Mouse (Mus musculus) lung, postnatal 0 days (tissue): Measurements from ENCODE around the gene Nexn. TPM values are rescaled to one million over a fixed set of nuclear protein-coding genes. Genes with fewer than 3 reads are reported as not detected.

Experiments used
- ATAC-seq: fragments of 200-750 bp; cut with Nextera tagmentation; 2 replicates; pipeline ENCODE4 v1.8.0; 2017; ENCODE audit warnings: moderate library complexity
- DNase-seq: peaks from one replicate; pipeline ENCODE4 v3.0.0-alpha.2; 2016; ENCODE audit warnings: low spot score
- H3K27ac ChIP-seq: fragments of 300-500 bp; sonication (generic); 2 replicates; pipeline ENCODE4 v1.5.1; 2014; ENCODE audit warnings: antibody characterized with exemption, mild to moderate bottlenecking, low read length, mixed read lengths
- H3K27me3 ChIP-seq: fragments of 300-500 bp; sonication (generic); replicated peaks from 2 replicates; pipeline ENCODE4 v1.6.1; 2014; ENCODE audit warnings: low read length, mixed read lengths; ENCODE audit not compliant: insufficient read depth
- H3K36me3 ChIP-seq: fragments of 300-500 bp; sonication (generic); 2 replicates; pipeline ENCODE4 v1.6.1; 2014; ENCODE audit warnings: low read length, mixed read lengths; ENCODE audit not compliant: insufficient read depth
- H3K4me1 ChIP-seq: fragments of 300-500 bp; sonication (generic); 2 replicates; pipeline ENCODE4 v1.6.1; 2014; ENCODE audit warnings: antibody characterized with exemption, low read depth, low read length, mixed read lengths; ENCODE audit not compliant: insufficient read depth
- H3K4me2 ChIP-seq: fragments of 300-500 bp; sonication (generic); replicated peaks from 2 replicates; pipeline ENCODE4 v1.6.1; 2014; ENCODE audit warnings: low read depth, mild to moderate bottlenecking, low read length, moderate library complexity, mixed read lengths
- H3K4me3 ChIP-seq: fragments of 300-500 bp; sonication (generic); 2 replicates; pipeline ENCODE4 v1.5.1; 2014; ENCODE audit warnings: low read depth, low read length
- H3K9ac ChIP-seq: fragments of 300-500 bp; sonication (generic); replicated peaks from 2 replicates; pipeline ENCODE4 v1.6.1; 2014; ENCODE audit warnings: low read depth, mild to moderate bottlenecking
- H3K9me3 ChIP-seq: fragments of 300-500 bp; sonication (generic); 2 replicates; pipeline ENCODE4 v1.6.1; 2016; ENCODE audit warnings: low read length, mixed read lengths
- CTCF ChIP-seq: IDR thresholded peaks from 2 replicates; pipeline ENCODE4 v1.5.1; 2016; ENCODE audit warnings: antibody characterized with exemption, mild to moderate bottlenecking
- EP300 ChIP-seq: IDR thresholded peaks from 2 replicates; pipeline ENCODE4 v1.6.1; 2016; ENCODE audit warnings: antibody characterized with exemption, mild to moderate bottlenecking, control low read depth
- WGBS: fragments of 180-500 bp; shearing (Covaris S2); extraction: QIAGEN DNeasy Blood & Tissue Kit; methylation state at CpG from one replicate; pipeline ENCODE4 v1.1.7; 2014; 5-methylcytosine and 5-hydroxymethylcytosine counted together
- polyA plus RNA-seq: library from polyadenylated mRNA; unstranded; fragments of >200 nt; fragmentation: Nextera tagmentation; extraction: Ambion mirVana; gene quantifications from 2 replicates; pipeline ENCODE4 v1.2.1, GENCODE M21; 2015

Nexn gene
- polyA plus RNA-seq, 1 experiment from 2014 or later: 39.9 TPM

DNA sequence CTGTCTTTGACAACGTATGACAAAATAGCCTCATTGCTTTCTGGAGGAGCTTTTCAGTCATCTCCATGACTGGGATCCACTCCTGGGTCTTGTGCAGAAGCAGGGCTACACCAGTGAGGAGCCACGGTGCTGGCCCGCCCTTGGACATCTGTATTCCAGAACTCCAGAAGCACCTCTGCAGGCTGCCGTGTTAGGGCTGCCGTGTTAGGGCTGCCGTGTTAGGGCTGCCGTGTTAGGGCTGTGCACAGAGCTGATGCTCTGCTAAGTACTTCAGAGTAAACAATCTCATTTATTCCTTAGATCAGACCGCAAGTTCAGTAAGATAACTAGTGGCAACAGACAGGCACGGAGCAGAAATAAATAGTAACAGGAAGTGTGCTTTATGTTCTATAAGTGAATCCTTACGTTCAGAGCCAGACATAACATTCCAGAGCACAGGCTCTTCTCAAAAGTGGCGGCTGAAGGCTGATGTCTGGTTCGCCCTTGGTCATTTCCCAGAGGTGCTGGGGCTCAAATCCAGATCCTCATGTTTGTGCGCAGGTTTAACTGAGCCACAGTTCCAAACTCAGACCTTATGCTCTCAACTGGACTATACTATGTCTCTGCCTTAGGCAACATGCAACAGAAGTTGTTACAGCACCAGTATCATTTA lies 27.5 kb upstream of the Nexn start:
- ATAC-seq: no peak
- Histone ChIP-seq H3K9me3 (no peaks in the 10 kb centered on the region), H3K27ac (peak overlapping the region; percentile 48), H3K9ac (no peak overlapping the region), H3K27me3 (no peaks in the 10 kb centered on the region), H3K4me3 (no peak overlapping the region), H3K36me3 (0 out of 2 replicates have a peak, but pooled peaks cover 4% of the 10 kb centered on the region), H3K4me1 (no peaks in the 10 kb centered on the region), H3K4me2 (no peak overlapping the region)
- peak; percentile 12 for DNase-seq
- TF ChIP-seq CTCF: no peak
- TF ChIP-seq EP300: no peak
- 45% methylated on average over 13 of the region's 13 CpGs for WGBS

DNA sequence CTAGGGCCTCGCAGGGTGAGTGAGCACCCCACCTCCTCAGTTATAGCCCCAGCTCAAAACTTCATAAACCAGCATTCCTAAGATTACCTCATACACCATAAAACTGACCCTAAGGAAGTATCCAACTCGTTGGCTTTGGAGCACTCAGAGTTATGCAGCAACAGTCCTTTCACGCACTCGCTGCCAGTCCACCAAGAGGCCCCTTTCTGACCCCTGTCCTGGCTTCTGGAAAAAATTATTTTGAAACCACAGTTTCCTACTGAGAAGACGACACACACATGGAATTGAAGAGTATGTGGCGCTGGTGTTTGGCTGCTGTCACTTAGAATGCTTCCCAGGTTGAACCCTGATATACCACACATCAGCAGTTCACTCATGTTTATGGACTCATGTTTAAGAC lies 25.7 kb upstream of the Nexn start:
- DNase-seq (peak; percentile 70), ATAC-seq (peak; percentile 62)
- Histone ChIP-seq H3K4me3 (no peak overlapping the region), H3K36me3 (0 out of 2 replicates have a peak, but pooled peaks cover 4% of the 10 kb centered on the region), H3K4me1 (no peaks in the 10 kb centered on the region), H3K4me2 (no peak overlapping the region), H3K27me3 (no peaks in the 10 kb centered on the region), H3K9me3 (no peaks in the 10 kb centered on the region), H3K9ac (no peak overlapping the region), H3K27ac (peak overlapping the region; percentile 9; the same call in 1 of the 2 replicates)
- TF ChIP-seq CTCF: no peak
- no peak for TF ChIP-seq EP300
- 63% methylated on average over 6 of the region's 6 CpGs for WGBS

DNA sequence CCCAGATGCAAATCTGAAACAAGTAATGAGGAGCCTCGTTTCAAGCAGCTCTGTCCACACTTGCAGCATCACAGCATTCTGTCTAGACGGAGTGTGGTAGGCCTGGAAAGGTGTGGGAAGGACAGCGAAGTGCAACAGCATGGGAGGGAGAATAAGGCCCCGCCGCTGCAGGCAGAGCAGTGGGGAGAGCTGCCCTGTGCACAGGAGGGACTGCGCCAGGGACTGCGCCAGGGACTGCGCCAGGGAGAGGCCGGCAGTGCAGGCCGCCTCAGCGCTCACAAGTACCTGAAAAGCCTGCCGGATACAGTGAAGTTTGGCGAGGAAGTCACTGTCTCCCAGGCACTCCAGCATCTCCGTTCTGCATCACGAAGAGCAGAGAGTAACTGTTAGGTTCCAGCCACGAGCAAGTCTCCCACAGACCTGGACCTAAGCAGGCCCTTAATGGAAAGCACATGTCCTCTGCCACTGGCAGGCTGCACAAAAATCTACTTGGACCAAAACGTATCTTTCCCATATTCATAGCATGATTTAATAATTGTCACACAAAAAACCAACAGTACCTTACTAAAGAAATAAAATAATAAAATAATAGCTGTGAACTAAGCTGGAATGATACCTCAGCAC lies 24.1 kb upstream of the Nexn start:
- no peak overlapping the region for H3K4me2 ChIP-seq
- H3K4me1 ChIP-seq: no peaks in the 10 kb centered on the region
- no peak overlapping the region for H3K27ac ChIP-seq
- no peaks in the 10 kb centered on the region for H3K27me3 ChIP-seq
- no peak for DNase-seq
- TF ChIP-seq CTCF (no peak), EP300 (no peak)
- no peak overlapping the region for H3K4me3 ChIP-seq
- no peak for ATAC-seq
- H3K9me3 ChIP-seq: no peaks in the 10 kb centered on the region
- 87% methylated on average over 17 of the region's 17 CpGs for WGBS
- H3K9ac ChIP-seq: no peak overlapping the region
- 0 out of 2 replicates have a peak, but pooled peaks cover 4% of the 10 kb centered on the region for H3K36me3 ChIP-seq

DNA sequence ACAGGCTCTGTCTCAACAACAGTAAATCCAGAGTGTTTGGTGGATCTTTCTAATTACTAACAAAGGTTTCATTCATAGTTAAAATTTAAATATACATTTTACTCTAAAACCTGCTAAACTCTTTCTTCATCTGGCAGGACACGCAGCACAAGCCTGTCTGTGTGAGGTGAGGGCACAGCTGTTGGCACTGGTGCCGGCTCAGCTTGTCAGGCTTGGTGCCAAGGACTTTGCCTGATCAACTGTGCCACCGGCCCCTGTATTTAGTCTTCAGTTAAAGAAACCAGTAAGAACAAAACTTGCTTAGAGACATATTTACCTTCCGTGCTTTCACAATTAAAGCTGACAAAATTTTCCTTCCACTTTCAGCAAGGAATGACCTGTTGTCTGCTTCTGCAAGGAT lies 22.6 kb upstream of the Nexn start:
- 62% methylated on average over 4 of the region's 4 CpGs for WGBS
- Histone ChIP-seq H3K4me3 (no peak overlapping the region), H3K27me3 (no peaks in the 10 kb centered on the region), H3K9ac (no peak overlapping the region), H3K9me3 (no peaks in the 10 kb centered on the region), H3K4me1 (no peaks in the 10 kb centered on the region), H3K36me3 (0 out of 2 replicates have a peak, but pooled peaks cover 4% of the 10 kb centered on the region), H3K27ac (no peak overlapping the region), H3K4me2 (no peak overlapping the region)
- DNase-seq: no peak
- TF ChIP-seq EP300 (no peak), CTCF (no peak)
- ATAC-seq: no peak

DNA sequence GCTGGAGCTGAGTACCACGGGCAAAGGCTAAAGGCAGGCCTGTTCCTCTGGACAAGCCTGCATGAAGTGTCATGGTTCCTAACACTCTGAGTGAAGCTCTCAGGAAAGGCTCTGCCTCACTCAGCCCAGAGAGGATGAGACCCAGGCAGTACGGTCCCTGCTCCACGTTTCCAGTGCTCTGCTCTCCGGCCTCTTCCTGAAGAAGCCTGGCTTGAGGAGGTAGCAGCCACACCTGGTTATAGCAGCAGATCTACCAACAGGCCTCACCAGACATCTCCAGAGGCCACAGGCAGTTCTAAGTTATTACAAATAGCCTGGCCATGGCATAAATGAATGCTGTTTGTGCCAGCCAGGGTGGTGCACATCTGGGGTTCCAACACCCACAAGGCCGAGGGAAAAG lies 22.1 kb upstream of the Nexn start:
- Histone ChIP-seq H3K36me3 (0 out of 2 replicates have a peak, but pooled peaks cover 4% of the 10 kb centered on the region), H3K9me3 (no peaks in the 10 kb centered on the region), H3K4me2 (no peak overlapping the region), H3K4me3 (no peak overlapping the region), H3K27me3 (no peaks in the 10 kb centered on the region), H3K27ac (no peak overlapping the region), H3K9ac (no peak overlapping the region), H3K4me1 (no peaks in the 10 kb centered on the region)
- DNase-seq: no peak
- 83% methylated on average over 5 of the region's 5 CpGs for WGBS
- no peak for ATAC-seq
- TF ChIP-seq EP300 (no peak), CTCF (no peak)

DNA sequence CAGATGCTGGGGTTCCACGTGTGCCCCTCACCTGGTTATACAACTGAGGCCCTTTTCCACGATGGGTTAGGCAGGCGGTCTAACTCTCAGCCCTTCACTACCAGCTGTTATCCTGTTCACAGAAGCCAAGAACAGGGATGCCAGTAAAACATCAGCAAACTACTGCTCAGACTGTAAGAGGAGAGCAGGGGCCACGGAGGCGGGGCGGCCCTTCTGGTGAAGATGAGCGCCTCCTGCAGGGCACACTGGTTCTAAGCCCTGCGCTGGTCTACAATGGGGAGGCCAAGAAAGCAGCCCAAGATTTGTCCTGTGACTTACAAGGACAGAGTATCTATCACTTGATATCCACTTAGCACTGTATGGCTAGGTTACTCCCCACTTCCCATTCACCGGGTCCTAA lies 21.7 kb upstream of the Nexn start:
- Histone ChIP-seq H3K27ac (no peak overlapping the region), H3K4me1 (no peaks in the 10 kb centered on the region), H3K9ac (no peak overlapping the region), H3K27me3 (no peaks in the 10 kb centered on the region), H3K4me2 (no peak overlapping the region), H3K36me3 (0 out of 2 replicates have a peak, but pooled peaks cover 4% of the 10 kb centered on the region), H3K4me3 (no peak overlapping the region), H3K9me3 (no peaks in the 10 kb centered on the region)
- no peak for TF ChIP-seq EP300
- peak; percentile 37 for TF ChIP-seq CTCF
- WGBS: 90% methylated on average over 9 of the region's 9 CpGs
- DNase-seq: no peak
- ATAC-seq: no peak
